Mouse (Mus musculus) megakaryocyte, embryonic 14.5 days (primary cell): ENCODE measurements around the gene Tacc2. TPM values are rescaled to one million over a fixed set of nuclear protein-coding genes. Genes with fewer than 3 reads are reported as not detected.

Source experiments
- H3K27me3 ChIP-seq: replicated peaks from 2 replicates; pipeline ENCODE3; 2012; ENCODE audit warnings: inconsistent platforms
- H3K36me3 ChIP-seq: replicated peaks from 2 replicates; pipeline ENCODE3; 2012; ENCODE audit warnings: low read length, inconsistent platforms, mixed read lengths
- H3K4me1 ChIP-seq: 2 replicates; pipeline ENCODE4 v1.6.1; 2012; ENCODE audit warnings: inconsistent platforms
- H3K4me3 ChIP-seq: replicated peaks from 2 replicates; pipeline ENCODE3; 2012; ENCODE audit warnings: moderate library complexity, mild to moderate bottlenecking, inconsistent platforms
- H3K9me3 ChIP-seq: 2 replicates; pipeline ENCODE4 v1.6.1; 2012; ENCODE audit warnings: inconsistent platforms
- FLI1 ChIP-seq: IDR thresholded peaks from 2 replicates; pipeline ENCODE4 v1.6.1; 2012; ENCODE audit warnings: low read length, inconsistent platforms, mixed read lengths
- GATA1 ChIP-seq: IDR thresholded peaks from 3 replicates; pipeline ENCODE4 v1.6.1; 2012; ENCODE audit warnings: mixed read lengths, low read length, inconsistent platforms, borderline replicate concordance
- polyA plus RNA-seq: library from polyadenylated mRNA; stranded (reverse); fragments of >175 nt; gene quantifications from 2 replicates; pipeline ENCODE4 v1.2.3, GENCODE M21; 2012; ENCODE audit warnings: low replicate concordance; ENCODE audit not compliant: insufficient read depth

Tacc2 gene
- polyA plus RNA-seq, 1 experiment: 3.2 TPM

DNA sequence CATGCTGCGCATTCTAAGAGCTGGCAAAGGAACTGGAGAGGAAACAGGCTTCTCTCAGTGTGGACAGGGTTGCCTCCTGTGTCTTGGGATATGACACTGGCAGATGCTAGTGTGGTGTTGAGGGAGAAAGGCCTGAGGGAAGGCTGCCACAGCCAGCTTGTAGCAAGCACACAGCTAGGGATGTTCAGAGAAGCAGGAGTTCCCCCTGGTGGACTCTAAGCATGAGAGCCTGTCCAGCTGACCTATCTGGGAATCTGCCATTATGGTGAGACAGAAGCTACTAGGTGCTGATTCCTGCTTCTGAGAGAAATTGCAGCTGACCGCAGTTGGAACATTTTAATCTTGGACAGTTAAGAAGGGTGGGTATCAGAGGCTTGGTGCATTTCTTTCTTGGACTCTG lies 177.6 kb downstream of the Tacc2 start:
- no peak for TF ChIP-seq GATA1
- no peak for TF ChIP-seq FLI1
- no peaks in the 10 kb centered on the region for H3K27me3 ChIP-seq
- H3K4me3 ChIP-seq: no peak overlapping the region

DNA sequence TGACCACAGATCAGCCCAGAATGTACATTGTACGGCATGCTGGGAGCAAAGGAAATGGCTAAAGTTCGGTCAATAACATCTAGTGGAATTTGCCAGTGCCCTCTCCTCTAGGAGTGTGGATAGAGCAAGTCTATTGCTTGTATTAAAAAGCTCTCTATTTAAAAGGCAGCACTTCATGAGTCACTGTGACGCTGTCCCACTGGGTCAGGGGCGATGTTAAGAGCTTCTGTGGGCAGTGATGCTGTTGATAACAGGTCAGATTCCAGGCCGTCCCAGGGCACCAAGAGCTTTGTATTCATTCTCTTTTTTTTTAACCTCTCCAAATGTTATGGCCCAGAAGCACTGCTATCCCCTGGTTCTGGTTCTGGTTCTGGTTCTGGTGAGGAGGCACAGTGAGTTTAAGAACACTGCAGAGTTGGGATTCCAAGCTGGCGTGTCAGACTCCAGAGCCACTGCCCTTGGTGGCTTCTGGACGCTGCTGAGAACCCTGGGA lies 179.2 kb downstream of the Tacc2 start:
- Histone ChIP-seq H3K27me3 (no peaks in the 10 kb centered on the region), H3K4me3 (no peak overlapping the region), H3K36me3 (no peaks in the 10 kb centered on the region), H3K9me3 (no peaks in the 10 kb centered on the region), H3K4me1 (peaks cover 23% of the 10 kb centered on the region)
- TF ChIP-seq FLI1: no peak

More for the DNA sequence above, 177.6 kb downstream of the Tacc2 start:
- Histone ChIP-seq H3K9me3 (no peaks in the 10 kb centered on the region), H3K4me1 (peaks cover 23% of the 10 kb centered on the region), H3K36me3 (no peaks in the 10 kb centered on the region)

DNA sequence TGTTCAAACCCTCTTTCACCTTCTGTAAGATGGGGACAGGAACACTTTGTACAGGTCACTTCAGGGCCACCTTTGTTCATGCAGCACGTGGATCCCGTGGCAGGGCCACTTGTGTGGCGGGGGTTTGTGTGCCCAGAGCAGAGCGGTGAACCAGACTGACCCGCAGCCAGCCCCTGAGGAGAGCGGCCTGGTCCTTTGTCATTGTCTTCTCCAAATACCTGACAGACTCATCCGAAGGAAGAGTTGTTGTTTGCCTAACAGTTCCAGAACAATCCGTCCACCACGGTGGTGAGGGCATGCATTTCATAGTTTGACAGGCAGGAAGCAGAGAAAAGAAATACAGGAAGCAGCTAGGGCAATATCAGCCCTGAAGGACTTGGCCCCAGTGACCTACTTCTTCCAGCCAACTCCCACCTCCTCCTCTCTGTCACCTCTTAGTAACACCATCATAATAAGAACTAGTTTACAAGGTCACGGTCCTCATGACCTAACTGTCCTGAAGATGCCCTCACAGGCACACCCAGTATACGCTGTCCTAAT lies 180.2 kb downstream of the Tacc2 start:
- TF ChIP-seq GATA1 (no peak), FLI1 (no peak)
- H3K9me3 ChIP-seq: no peaks in the 10 kb centered on the region

DNA sequence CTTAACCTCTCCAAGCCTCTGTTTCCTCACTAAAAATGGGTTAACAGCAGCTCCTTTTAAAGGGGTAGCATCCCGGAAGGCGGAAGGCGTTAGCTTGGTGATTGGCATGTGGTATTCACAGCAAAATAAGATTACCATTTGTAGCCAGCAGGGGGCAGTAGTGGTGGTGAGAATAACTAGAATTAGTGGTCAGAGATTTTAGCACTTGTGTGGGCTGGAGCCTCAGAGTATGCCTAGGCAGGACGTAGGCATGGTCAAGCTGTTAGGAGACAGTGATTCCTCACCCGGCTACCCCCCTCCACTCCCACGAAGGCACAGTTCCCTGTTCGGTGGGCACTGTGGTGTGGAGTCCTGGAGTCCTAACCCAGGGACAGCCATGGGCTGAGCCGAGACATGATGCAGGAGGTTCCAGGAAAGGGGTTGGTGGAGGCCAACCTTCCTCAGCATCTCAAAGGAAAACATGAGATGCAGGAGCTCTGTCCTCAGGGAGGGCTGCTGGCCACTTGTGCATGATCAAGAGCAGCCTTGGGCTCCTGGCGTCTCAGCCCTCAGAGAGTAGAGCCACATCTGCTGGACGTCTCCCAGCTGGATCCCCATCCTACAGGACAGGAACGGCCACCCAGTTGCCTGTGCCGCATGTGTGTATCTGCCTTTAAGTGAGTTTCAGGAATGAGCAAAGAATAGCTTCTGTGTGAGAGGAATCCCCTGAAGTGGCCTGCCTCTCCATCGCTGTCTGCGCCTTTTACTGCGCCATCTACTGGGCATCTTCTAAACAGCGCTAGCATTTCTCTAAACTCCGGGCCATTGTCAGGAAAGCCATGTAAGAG lies 185.0 kb downstream of the Tacc2 start:
- Histone ChIP-seq H3K4me3 (peak overlapping the region; percentile 11), H3K4me1 (peaks cover 14% of the 10 kb centered on the region), H3K36me3 (no peaks in the 10 kb centered on the region), H3K27me3 (no peaks in the 10 kb centered on the region), H3K9me3 (no peaks in the 10 kb centered on the region)
- TF ChIP-seq GATA1 (no peak), FLI1 (no peak)

More for the DNA sequence above, 180.2 kb downstream of the Tacc2 start:
- Histone ChIP-seq H3K36me3 (no peaks in the 10 kb centered on the region), H3K27me3 (no peaks in the 10 kb centered on the region), H3K4me3 (no peak overlapping the region), H3K4me1 (peaks cover 26% of the 10 kb centered on the region)

GRCm38 (mm10) chr7:130764160-130764559 lies 186.9 kb downstream of the Tacc2 start:
- no peaks in the 10 kb centered on the region for H3K9me3 ChIP-seq
- TF ChIP-seq GATA1 (no peak), FLI1 (no peak)
- H3K27me3 ChIP-seq: peaks cover 5% of the 10 kb centered on the region
- H3K36me3 ChIP-seq: no peaks in the 10 kb centered on the region
- no peak overlapping the region for H3K4me3 ChIP-seq
- peaks cover 6% of the 10 kb centered on the region; the same call in 1 of the 2 replicates for H3K4me1 ChIP-seq

DNA sequence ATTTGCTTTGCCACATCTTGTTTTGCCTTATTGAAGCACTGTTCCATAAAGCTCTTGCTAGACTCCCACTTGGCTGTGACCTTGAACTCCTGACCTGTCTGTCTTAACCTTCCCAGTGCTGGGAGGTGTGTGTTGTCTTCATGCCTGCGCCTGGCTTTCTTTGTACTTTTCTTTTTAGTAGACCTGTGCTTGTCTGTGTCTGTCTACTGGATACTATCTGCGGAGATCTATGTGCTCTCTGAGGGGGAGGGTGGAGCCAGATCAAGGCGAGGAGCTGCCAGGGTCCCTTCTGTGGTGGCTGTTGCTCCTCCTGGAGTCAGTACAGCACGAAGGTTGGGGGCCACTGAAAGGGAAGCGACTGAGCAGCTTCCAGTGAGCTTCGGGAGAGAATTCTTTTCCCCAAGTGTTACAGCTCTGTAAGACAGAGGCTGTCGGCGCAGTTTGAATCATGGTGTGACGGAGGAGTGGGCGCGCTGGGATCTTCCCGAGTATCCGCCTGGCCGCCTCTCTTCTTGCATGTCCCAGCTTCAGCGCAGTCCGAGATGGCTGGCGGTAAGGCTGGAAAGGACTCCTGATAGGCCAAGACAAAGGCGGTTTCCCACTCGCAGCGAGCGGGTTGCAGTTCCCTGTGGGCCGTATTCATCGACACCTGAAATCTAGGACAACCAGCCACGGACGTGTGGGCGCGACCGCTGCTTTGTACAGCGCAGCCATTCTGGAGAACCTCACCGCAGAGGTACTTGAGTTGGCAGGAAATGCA lies 189.4 kb downstream of the Tacc2 start:
- H3K9me3 ChIP-seq: no peaks in the 10 kb centered on the region
- H3K4me3 ChIP-seq: no peak overlapping the region
- no peak for TF ChIP-seq FLI1
- TF ChIP-seq GATA1: no peak

DNA sequence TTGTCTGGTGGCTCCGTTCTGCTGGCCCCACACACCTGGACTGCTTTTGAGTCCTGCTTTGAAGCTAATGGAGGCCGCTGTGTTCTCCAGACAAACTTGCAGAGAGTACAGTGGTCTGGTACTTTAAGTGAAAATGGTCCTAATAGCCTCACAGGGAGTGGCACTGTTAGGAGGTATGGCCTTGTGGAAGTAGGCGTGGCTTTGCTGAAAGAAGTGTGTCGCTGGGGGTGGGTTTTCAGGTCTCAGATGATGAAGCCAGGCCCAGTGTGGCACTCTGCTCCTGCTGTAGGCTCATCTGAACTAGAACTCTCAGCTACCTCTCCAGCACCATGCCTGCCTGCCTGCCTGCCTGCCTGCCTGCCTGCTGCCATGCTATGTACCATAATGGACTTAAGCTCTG lies 190.9 kb downstream of the Tacc2 start:
- TF ChIP-seq FLI1 (no peak), GATA1 (no peak)
- peaks cover 10% of the 10 kb centered on the region for H3K27me3 ChIP-seq

More for the DNA sequence above, 189.4 kb downstream of the Tacc2 start:
- H3K27me3 ChIP-seq: peaks cover 5% of the 10 kb centered on the region
- H3K4me1 ChIP-seq: peaks cover 6% of the 10 kb centered on the region; the same call in 1 of the 2 replicates
- H3K36me3 ChIP-seq: no peaks in the 10 kb centered on the region

GRCm38 (mm10) chr7:130770707-130771106 lies 193.5 kb downstream of the Tacc2 start:
- TF ChIP-seq FLI1: no peak
- TF ChIP-seq GATA1: no peak
- H3K9me3 ChIP-seq: no peaks in the 10 kb centered on the region
- H3K27me3 ChIP-seq: peaks cover 15% of the 10 kb centered on the region
- H3K36me3 ChIP-seq: no peaks in the 10 kb centered on the region
- peaks cover 10% of the 10 kb centered on the region for H3K4me1 ChIP-seq
- H3K4me3 ChIP-seq: no peak overlapping the region

More for the DNA sequence above, 190.9 kb downstream of the Tacc2 start:
- H3K4me3 ChIP-seq: no peak overlapping the region
- no peaks in the 10 kb centered on the region for H3K9me3 ChIP-seq
- H3K36me3 ChIP-seq: no peaks in the 10 kb centered on the region
- H3K4me1 ChIP-seq: no peaks in the 10 kb centered on the region

- no peak overlapping the region for H3K4me3 ChIP-seq
- H3K4me1 ChIP-seq: peaks cover 10% of the 10 kb centered on the region
- peaks cover 10% of the 10 kb centered on the region for H3K27me3 ChIP-seq
- TF ChIP-seq GATA1: no peak
- no peak for TF ChIP-seq FLI1
- H3K9me3 ChIP-seq: no peaks in the 10 kb centered on the region
- no peaks in the 10 kb centered on the region for H3K36me3 ChIP-seq
Measured at GRCm38 (mm10) chr7:130773171-130773830, 196.1 kb downstream of the Tacc2 start.
